Mouse (Mus musculus) kidney, postnatal 0 days (tissue): ENCODE data around the gene Sp8. TPM values are rescaled to one million over a fixed set of nuclear protein-coding genes. Genes with fewer than 3 reads are reported as not detected.
A peak's percentile ranks its signal among the peaks of the same experiment; 100 is the strongest.

Source experiments
- ATAC-seq: fragments of 200-750 bp; cut with Nextera tagmentation; replicated peaks from 2 replicates; pipeline ENCODE4 v1.8.0; 2017; ENCODE audit warnings: low read depth, moderate number of reproducible peaks, moderate TSS enrichment, moderate library complexity; ENCODE audit not compliant: low FRiP score
- DNase-seq: peaks from one replicate; pipeline ENCODE4 v3.0.0-alpha.2; 2016; ENCODE audit warnings: low spot score
- H3K27ac ChIP-seq: fragments of 300-500 bp; sonication (generic); 2 replicates; pipeline ENCODE4 v1.5.1; 2014; ENCODE audit warnings: mild to moderate bottlenecking
- H3K27me3 ChIP-seq: fragments of 300-500 bp; sonication (generic); 2 replicates; pipeline ENCODE4 v1.6.1; 2014; ENCODE audit warnings: low read length, mixed read lengths; ENCODE audit not compliant: insufficient read depth
- H3K36me3 ChIP-seq: fragments of 300-500 bp; sonication (generic); 2 replicates; pipeline ENCODE4 v1.6.1; 2014; ENCODE audit warnings: low read length, mixed read lengths; ENCODE audit not compliant: insufficient read depth
- H3K4me1 ChIP-seq: fragments of 300-500 bp; sonication (generic); replicated peaks from 2 replicates; pipeline ENCODE4 v1.6.1; 2014; ENCODE audit warnings: antibody characterized with exemption, low read length, mixed read lengths; ENCODE audit not compliant: insufficient read depth
- H3K4me2 ChIP-seq: fragments of 300-500 bp; sonication (generic); 2 replicates; pipeline ENCODE4 v1.6.1; 2014; ENCODE audit warnings: mild to moderate bottlenecking, low read length, moderate library complexity, mixed read lengths
- H3K4me3 ChIP-seq: fragments of 300-500 bp; sonication (generic); replicated peaks from 2 replicates; pipeline ENCODE4 v1.5.1; 2014; ENCODE audit warnings: low read depth, low read length
- H3K9ac ChIP-seq: fragments of 300-500 bp; sonication (generic); 2 replicates; pipeline ENCODE4 v1.6.1; 2014; ENCODE audit warnings: low read depth, low read length
- H3K9me3 ChIP-seq: fragments of 300-500 bp; sonication (generic); replicated peaks from 2 replicates; pipeline ENCODE4 v1.6.1; 2016; ENCODE audit warnings: low read length, inconsistent platforms, mixed read lengths
- CTCF ChIP-seq: IDR thresholded peaks from 2 replicates; pipeline ENCODE4 v1.5.1; 2016; ENCODE audit warnings: antibody characterized with exemption, low read depth, mild to moderate bottlenecking, moderate library complexity
- WGBS: fragments of 180-500 bp; shearing (Covaris S2); extraction: QIAGEN DNeasy Blood & Tissue Kit; methylation state at CpG from one replicate; pipeline ENCODE4 v1.1.7; 2014; 5-methylcytosine and 5-hydroxymethylcytosine counted together
- polyA plus RNA-seq: library from polyadenylated mRNA; unstranded; fragments of >200 nt; fragmentation: Nextera tagmentation; extraction: Ambion mirVana; gene quantifications from 2 replicates; pipeline ENCODE4 v1.2.1, GENCODE M21; 2015

Gene Sp8
- polyA plus RNA-seq, 1 experiment from 2014 or later = not detected

- no peak for ATAC-seq
- no peaks in the 10 kb centered on the region for H3K36me3 ChIP-seq
- peaks cover 88% of the 10 kb centered on the region for H3K27me3 ChIP-seq
- H3K4me2 ChIP-seq = no peak overlapping the region
- H3K27ac ChIP-seq = no peak overlapping the region
- no peak for TF ChIP-seq CTCF
- WGBS = 13% methylated on average over 6 of the region's 6 CpGs
- DNase-seq = no peak
- H3K4me3 ChIP-seq = no peak overlapping the region
- no peaks in the 10 kb centered on the region for H3K4me1 ChIP-seq
- H3K9ac ChIP-seq = no peak overlapping the region
- H3K9me3 ChIP-seq = no peaks in the 10 kb centered on the region
Observed at GRCm38 (mm10) chr12:118841971-118842550, 4.1 kb upstream of the Sp8 start.

DNA sequence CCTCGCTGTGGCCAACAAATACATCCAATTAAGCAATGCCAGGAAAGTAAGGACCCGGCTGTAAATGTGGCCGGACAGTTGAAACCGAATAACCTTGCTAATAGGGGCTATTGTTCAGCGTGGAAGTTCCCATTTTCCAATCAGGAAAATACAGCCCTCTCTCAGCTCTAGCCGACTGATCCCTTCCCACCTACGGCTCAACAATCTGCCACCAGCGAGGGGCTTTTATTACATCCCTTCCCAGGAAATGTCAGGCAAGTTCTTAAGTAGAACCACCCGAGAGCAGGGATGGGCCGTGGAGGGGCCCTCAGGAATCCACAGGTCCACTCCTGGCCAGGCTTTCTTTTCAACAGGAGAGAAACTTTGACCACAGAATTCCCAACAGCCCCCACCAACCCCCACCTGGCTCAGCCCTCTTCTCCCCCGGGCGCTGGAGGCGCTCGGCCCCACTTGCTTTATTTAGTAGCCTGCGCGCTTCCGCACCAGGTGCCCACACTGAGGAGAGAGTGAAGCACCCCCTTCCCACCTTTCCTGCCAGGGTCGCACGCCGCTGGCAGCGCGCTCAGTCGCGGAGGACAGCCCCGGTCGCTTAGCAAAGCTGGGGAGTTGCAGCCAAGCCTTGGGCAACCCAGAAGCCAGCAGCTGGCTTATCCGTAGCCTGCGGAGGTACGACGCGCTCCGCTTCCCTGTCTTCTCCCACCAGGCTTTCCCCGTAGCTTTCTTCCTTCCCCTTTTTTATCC, 3.3 kb upstream of the Sp8 start:
- DNase-seq = no peak
- under 1% methylated on average over 33 of the region's 33 CpGs for WGBS
- Histone ChIP-seq H3K4me3 (no peak overlapping the region), H3K4me2 (no peak overlapping the region), H3K27me3 (peaks cover 87% of the 10 kb centered on the region), H3K4me1 (no peaks in the 10 kb centered on the region), H3K27ac (no peak overlapping the region), H3K9me3 (no peaks in the 10 kb centered on the region), H3K9ac (no peak overlapping the region), H3K36me3 (no peaks in the 10 kb centered on the region)
- ATAC-seq = no peak
- no peak for TF ChIP-seq CTCF

GRCm38 (mm10) chr12:118844111-118844510, 2.0 kb upstream of the Sp8 start:
- H3K4me1 ChIP-seq = 0 out of 2 replicates have a peak, but pooled peaks cover 2% of the 10 kb centered on the region
- no peak for ATAC-seq
- no peak for TF ChIP-seq CTCF
- H3K9ac ChIP-seq = no peak overlapping the region
- H3K4me2 ChIP-seq = no peak overlapping the region
- no peak overlapping the region for H3K27ac ChIP-seq
- no peaks in the 10 kb centered on the region for H3K9me3 ChIP-seq
- H3K36me3 ChIP-seq = no peaks in the 10 kb centered on the region
- H3K27me3 ChIP-seq = peaks cover 87% of the 10 kb centered on the region
- no peak for DNase-seq
- no peak overlapping the region for H3K4me3 ChIP-seq

- no peak overlapping the region for H3K4me3 ChIP-seq
- DNase-seq (no peak), ATAC-seq (no peak)
- TF ChIP-seq CTCF = no peak
- no peaks in the 10 kb centered on the region for H3K9me3 ChIP-seq
- H3K27ac ChIP-seq = no peak overlapping the region
- H3K27me3 ChIP-seq = peaks cover 85% of the 10 kb centered on the region
- 11% methylated on average over 3 of the region's 3 CpGs for whole genome bisulfite sequencing
- 0 out of 2 replicates have a peak, but pooled peaks cover 2% of the 10 kb centered on the region for H3K4me1 ChIP-seq
- H3K4me2 ChIP-seq = no peak overlapping the region
- no peaks in the 10 kb centered on the region for H3K36me3 ChIP-seq
- no peak overlapping the region for H3K9ac ChIP-seq
Observed at GRCm38 (mm10) chr12:118844841-118845240, 1.3 kb upstream of the Sp8 start.

DNA sequence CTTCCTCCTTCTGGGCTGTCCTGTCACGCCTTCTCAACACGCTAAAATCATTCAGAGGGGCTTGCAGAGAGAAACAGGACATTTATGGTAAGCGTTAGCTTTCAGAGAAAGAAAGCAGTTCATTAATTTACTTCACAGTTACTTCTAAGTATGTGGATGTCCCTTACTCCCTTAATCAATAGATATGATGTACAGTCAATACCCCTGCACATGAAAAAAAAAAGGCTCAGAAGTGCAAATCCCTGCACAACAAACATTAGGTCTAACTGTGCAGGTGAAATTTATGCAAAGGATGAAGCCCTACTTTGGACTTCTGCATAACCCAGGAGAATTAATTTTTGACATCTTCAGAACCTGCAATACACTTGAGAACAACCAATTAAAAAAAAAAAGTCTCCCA, 778 bp upstream of the Sp8 start:
- no peak for TF ChIP-seq CTCF
- Histone ChIP-seq H3K9ac (no peak overlapping the region), H3K4me2 (no peak overlapping the region), H3K36me3 (no peaks in the 10 kb centered on the region), H3K4me1 (0 out of 2 replicates have a peak, but pooled peaks cover 2% of the 10 kb centered on the region), H3K27ac (no peak overlapping the region), H3K9me3 (no peaks in the 10 kb centered on the region), H3K27me3 (peaks cover 85% of the 10 kb centered on the region), H3K4me3 (no peak overlapping the region)
- WGBS = 16% methylated on average over 3 of the region's 3 CpGs
- no peak for ATAC-seq
- DNase-seq = no peak

DNA sequence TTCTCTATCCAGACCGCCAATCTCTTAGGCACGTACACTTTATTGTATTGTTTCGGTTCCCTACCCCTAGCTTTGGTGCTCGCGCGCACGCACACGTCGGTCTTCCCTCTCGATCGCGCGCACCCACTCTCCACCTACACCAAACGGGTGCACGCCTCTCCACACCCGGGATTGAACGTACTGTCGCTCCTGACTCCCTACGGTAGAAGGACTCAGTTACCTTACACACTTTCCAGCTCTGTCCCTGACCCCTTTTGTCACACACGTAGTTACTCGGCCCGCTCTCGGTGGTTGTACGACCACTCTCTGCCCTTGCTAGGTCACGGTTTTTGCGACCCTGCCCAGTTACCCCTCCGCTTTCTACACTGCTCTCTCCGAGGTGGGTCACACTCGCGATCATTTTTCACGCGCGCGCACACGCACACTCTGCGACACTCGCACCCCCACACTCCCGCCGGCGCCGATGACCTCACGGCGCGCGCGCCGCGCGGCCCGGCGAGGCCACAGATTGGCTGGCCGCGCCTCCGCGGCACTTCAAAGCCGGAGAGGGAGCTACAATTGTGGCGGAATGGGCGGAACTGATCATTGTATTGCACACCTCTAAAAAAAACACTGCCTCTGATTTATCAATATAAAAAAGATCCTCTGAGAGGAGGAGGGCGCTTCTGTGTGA, 656 bp downstream of the Sp8 start:
- Histone ChIP-seq H3K9ac (no peak overlapping the region), H3K27me3 (peaks cover 75% of the 10 kb centered on the region), H3K27ac (no peak overlapping the region), H3K4me2 (peak overlapping the region; percentile 76), H3K4me3 (peak overlapping the region; percentile 36), H3K9me3 (no peaks in the 10 kb centered on the region), H3K4me1 (0 out of 2 replicates have a peak, but pooled peaks cover 2% of the 10 kb centered on the region), H3K36me3 (no peaks in the 10 kb centered on the region)
- ATAC-seq (peak; percentile 26; the same call in 1 of the 2 replicates), DNase-seq (no peak)
- no peak for TF ChIP-seq CTCF
- under 1% methylated on average over 59 of the region's 59 CpGs for WGBS
